Mouse (Mus musculus) CH12.LX (cell line): ENCODE results near the gene Ryr3. TPM values are rescaled to one million over a fixed set of nuclear protein-coding genes. Genes with fewer than 3 reads are reported as not detected.

ENCODE experiments used
- DNase-seq: peaks from one replicate; pipeline ENCODE4 v3.0.0-alpha.2; 2013; ENCODE audit errors: extremely low read depth
- H3K27ac ChIP-seq: 2 replicates; pipeline ENCODE4 v1.5.1; 2012; ENCODE audit warnings: low read depth, mild to moderate bottlenecking, control low read depth, moderate library complexity; ENCODE audit not compliant: insufficient read depth
- H3K27me3 ChIP-seq: replicated peaks from 2 replicates; pipeline ENCODE3; 2012; ENCODE audit warnings: inconsistent platforms
- H3K36me3 ChIP-seq, 2 experiments: replicated peaks in 1 of 2; 2 replicates each; pipeline versions ENCODE3 to v1.6.1; 2012; ENCODE audit warnings: inconsistent platforms in 1 of 2, low read length in 1 of 2, mild to moderate bottlenecking in 1 of 2, mixed read lengths in 1 of 2, moderate library complexity in 1 of 2; ENCODE audit not compliant: control insufficient read depth in 1 of 2, insufficient read depth in 1 of 2
- H3K4me1 ChIP-seq, 2 experiments: 2 replicates each; pipeline ENCODE4 v1.6.1; 2012; ENCODE audit warnings: inconsistent platforms in 1 of 2, moderate library complexity in 1 of 2; ENCODE audit not compliant: insufficient read depth in 2 of 2, control insufficient read depth in 1 of 2
- H3K4me2 ChIP-seq: 2 replicates; pipeline ENCODE4 v1.6.1; 2012; ENCODE audit warnings: low read depth, mild to moderate bottlenecking, control low read depth; ENCODE audit not compliant: poor library complexity, insufficient read depth, severe bottlenecking
- H3K4me3 ChIP-seq, 3 experiments: fragments of 150-350 bp in 1 of 3; sonication (generic) in 1 of 3; replicated peaks in 1 of 3; 2 replicates each; pipeline versions ENCODE3 to v1.5.1; 2011 to 2012; ENCODE audit warnings: low read depth in 2 of 3, low read length in 2 of 3, mild to moderate bottlenecking in 2 of 3, moderate library complexity in 2 of 3, control low read depth in 1 of 3, improper control_type of control experiment in 1 of 3, inconsistent platforms in 1 of 3, mixed read lengths in 1 of 3; ENCODE audit not compliant: poor library complexity in 1 of 3
- H3K79me2 ChIP-seq: replicated peaks from 2 replicates; pipeline ENCODE4 v1.6.1; 2012; ENCODE audit warnings: mild to moderate bottlenecking, moderate library complexity; ENCODE audit not compliant: control insufficient read depth, poor library complexity, insufficient read depth, severe bottlenecking; ENCODE audit errors: extremely low read depth
- H3K9ac ChIP-seq: 2 replicates; pipeline ENCODE4 v1.6.1; 2012; ENCODE audit warnings: low read depth, mild to moderate bottlenecking, control low read depth, moderate library complexity; ENCODE audit not compliant: insufficient read depth
- H3K9me3 ChIP-seq: replicated peaks from 2 replicates; pipeline ENCODE3; 2012; ENCODE audit warnings: low read length, inconsistent platforms, mixed read lengths
- CHD1 ChIP-seq: IDR thresholded peaks from 2 replicates; pipeline ENCODE4 v1.6.1; 2012; ENCODE audit warnings: low read depth, low read length, improper control_type of control experiment, inconsistent platforms
- ETS1 ChIP-seq: conservative IDR thresholded peaks from 2 replicates; pipeline ENCODE4 v1.6.1; 2012; ENCODE audit warnings: low read depth, mild to moderate bottlenecking, inconsistent platforms, low read length, improper control_type of control experiment, moderate library complexity
- GABPA ChIP-seq: IDR thresholded peaks from 2 replicates; pipeline ENCODE4 v1.6.1; 2012; ENCODE audit warnings: low read depth, low read length, improper control_type of control experiment, inconsistent platforms; ENCODE audit not compliant: insufficient replicate concordance
- JUN ChIP-seq: IDR thresholded peaks from 2 replicates; pipeline ENCODE4 v1.6.1; 2011; ENCODE audit warnings: low read depth, mild to moderate bottlenecking, low read length, improper control_type of control experiment, moderate library complexity; ENCODE audit not compliant: insufficient read depth
- JUND ChIP-seq: conservative IDR thresholded peaks from 2 replicates; pipeline ENCODE4 v1.6.1; 2011; ENCODE audit warnings: low read depth, low read length, improper control_type of control experiment
- KAT2A ChIP-seq: IDR thresholded peaks from 2 replicates; pipeline ENCODE4 v1.6.1; 2012; ENCODE audit warnings: low read length, improper control_type of control experiment, inconsistent platforms; ENCODE audit not compliant: insufficient replicate concordance
- MAFK ChIP-seq: IDR thresholded peaks from 2 replicates; pipeline ENCODE4 v1.6.1; 2011; ENCODE audit warnings: low read length, improper control_type of control experiment; ENCODE audit not compliant: insufficient replicate concordance
- MAX ChIP-seq: IDR thresholded peaks from 2 replicates; pipeline ENCODE4 v1.6.1; 2011; ENCODE audit warnings: low read length, improper control_type of control experiment
- MEF2A ChIP-seq: IDR thresholded peaks from 2 replicates; pipeline ENCODE4 v1.6.1; 2014; ENCODE audit warnings: low read depth, mild to moderate bottlenecking, inconsistent platforms, low read length, improper control_type of control experiment, borderline replicate concordance
- MXI1 ChIP-seq: IDR thresholded peaks from 2 replicates; pipeline ENCODE4 v1.6.1; 2011; ENCODE audit warnings: mild to moderate bottlenecking, low read depth, low read length, improper control_type of control experiment
- NELFE ChIP-seq: IDR thresholded peaks from 2 replicates; pipeline ENCODE4 v1.6.1; 2011; ENCODE audit warnings: low read depth, low read length, improper control_type of control experiment
- PAX5 ChIP-seq: IDR thresholded peaks from 2 replicates; pipeline ENCODE4 v1.6.1; 2012; ENCODE audit warnings: low read length, inconsistent platforms, mixed read lengths
- POLR2AphosphoS2 ChIP-seq: IDR thresholded peaks from 2 replicates; pipeline ENCODE4 v1.6.1; 2011; ENCODE audit warnings: low read depth, low read length, improper control_type of control experiment
- RAD21 ChIP-seq: IDR thresholded peaks from 2 replicates; pipeline ENCODE4 v1.6.1; 2011; ENCODE audit warnings: low read depth, mild to moderate bottlenecking, low read length, improper control_type of control experiment, moderate library complexity
- SIN3A ChIP-seq: IDR thresholded peaks from 2 replicates; pipeline ENCODE4 v1.6.1; 2012; ENCODE audit warnings: low read length, improper control_type of control experiment, inconsistent platforms
- SMC3 ChIP-seq: IDR thresholded peaks from 2 replicates; pipeline ENCODE4 v1.6.1; 2011; ENCODE audit warnings: low read depth, low read length, improper control_type of control experiment
- TCF12 ChIP-seq: IDR thresholded peaks from 2 replicates; pipeline ENCODE4 v1.6.1; 2014; ENCODE audit warnings: low read depth, mild to moderate bottlenecking, inconsistent platforms, low read length, improper control_type of control experiment
- UBTF ChIP-seq: IDR thresholded peaks from 2 replicates; pipeline ENCODE4 v1.6.1; 2012; ENCODE audit warnings: low read depth, mild to moderate bottlenecking, inconsistent platforms, low read length, improper control_type of control experiment, moderate library complexity
- USF1 ChIP-seq: IDR thresholded peaks from 2 replicates; pipeline ENCODE4 v1.6.1; 2014; ENCODE audit warnings: low read depth, mild to moderate bottlenecking, inconsistent platforms, low read length, improper control_type of control experiment
- USF2 ChIP-seq: conservative IDR thresholded peaks from 2 replicates; pipeline ENCODE4 v1.6.1; 2011; ENCODE audit warnings: low read depth, low read length, improper control_type of control experiment
- ZC3H11A ChIP-seq: IDR thresholded peaks from 2 replicates; pipeline ENCODE4 v1.6.1; 2012; ENCODE audit warnings: low read depth, mild to moderate bottlenecking, inconsistent platforms, low read length, improper control_type of control experiment
- ZMIZ1 ChIP-seq: IDR thresholded peaks from 2 replicates; pipeline ENCODE4 v1.6.1; 2012; ENCODE audit warnings: low read depth, mild to moderate bottlenecking, inconsistent platforms, low read length, improper control_type of control experiment
- ZNF384 ChIP-seq: IDR thresholded peaks from 2 replicates; pipeline ENCODE4 v1.6.1; 2012; ENCODE audit warnings: low read depth, low read length, improper control_type of control experiment, inconsistent platforms
- dilution Hi-C: fragments of 300-500 bp; cut with MboI; formaldehyde crosslinking; loops from 2 replicates; pipeline ENCODE4 v1.14.3; 2020; ENCODE audit warnings: low sequenced_read_pairs; ENCODE audit not compliant: extremely low pct_unique_long_range_greater_than_20kb, extremely low pct_ligation_motif_present
- in situ Hi-C: fragments of 300-500 bp; cut with MboI; formaldehyde crosslinking; loops from 3 replicates; pipeline ENCODE4 v1.14.3; 2019; ENCODE audit warnings: low sequenced_read_pairs, low pct_ligation_motif_present, low pct_unique_long_range_greater_than_20kb, mixed read lengths
- polyA plus RNA-seq: library from polyadenylated mRNA; unstranded; fragments of >175 nt; gene quantifications from 2 replicates; pipeline ENCODE4 v1.2.1, GENCODE M21; 2012; ENCODE audit warnings: low read depth; ENCODE audit not compliant: insufficient read length
- total RNA-seq, 2 experiments: library from RNA; depleted of rRNA; stranded (reverse); fragments of 300-350 nt in 1 of 2; fragments of >200 nt in 1 of 2; gene quantifications; 2 replicates each; pipeline ENCODE4 v1.2.3; 2012 to 2014

Gene Ryr3
- total and polyA plus RNA-seq, 3 experiments: 0.08 to 0.40 (median 0.16) TPM

GRCm38 (mm10) chr2:112751416-112751815 is 465.5 kb downstream of the Ryr3 start:
- Histone ChIP-seq H3K9ac (no peak overlapping the region), H3K27ac (no peak overlapping the region), H3K27me3 (no peaks in the 10 kb centered on the region), H3K4me2 (no peak overlapping the region), H3K9me3 (no peaks in the 10 kb centered on the region), H3K36me3 (no peaks in the 10 kb centered on the region), H3K79me2 (no peaks in the 10 kb centered on the region), H3K4me3 (no peak overlapping the region), H3K4me1 (no peaks in the 10 kb centered on the region)
- dilution Hi-C loops (no loop called here), in situ Hi-C loops (loop anchor here (25.0 kb wide), 1 partner anchor 239 kb away; no protein-coding TSS in a partner anchor)
- no peak for DNase-seq
- TF ChIP-seq JUN (no peak), MAFK (no peak), USF2 (no peak), RAD21 (no peak), NELFE (no peak), MXI1 (no peak), ZC3H11A (no peak), KAT2A (no peak), USF1 (no peak), PAX5 (no peak), JUND (no peak), ZNF384 (no peak), ETS1 (no peak), SMC3 (no peak), GABPA (no peak), TCF12 (no peak), POLR2AphosphoS2 (no peak)

DNA sequence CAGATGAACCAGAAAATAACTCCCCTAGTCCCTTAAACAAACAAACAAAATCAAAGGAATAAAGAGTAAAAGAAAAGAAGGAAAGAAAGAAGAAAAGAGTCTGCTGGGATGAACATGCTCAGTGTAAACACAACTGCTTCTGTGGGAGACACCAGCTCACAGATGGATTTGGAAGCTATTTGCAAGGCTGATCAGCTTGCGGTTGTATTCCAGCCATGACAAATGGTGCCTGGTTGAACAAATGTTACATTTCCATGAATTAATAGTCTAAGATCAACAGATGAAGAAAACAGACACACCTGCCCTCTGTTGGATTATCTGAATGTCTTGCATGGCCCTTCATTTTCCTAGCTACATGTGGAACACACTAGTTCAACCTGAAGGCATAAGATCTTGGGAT is 468.4 kb downstream of the Ryr3 start:
- Histone ChIP-seq H3K4me1 (no peaks in the 10 kb centered on the region), H3K9me3 (no peaks in the 10 kb centered on the region), H3K27me3 (no peaks in the 10 kb centered on the region), H3K4me2 (no peak overlapping the region), H3K9ac (no peak overlapping the region), H3K36me3 (no peaks in the 10 kb centered on the region), H3K79me2 (no peaks in the 10 kb centered on the region), H3K4me3 (no peak overlapping the region), H3K27ac (no peak overlapping the region)
- TF ChIP-seq CHD1 (no peak), POLR2AphosphoS2 (no peak), MEF2A (no peak), MAX (no peak), UBTF (no peak), MXI1 (no peak), SMC3 (no peak), ETS1 (no peak), USF2 (no peak), ZMIZ1 (no peak), SIN3A (no peak), NELFE (no peak)
- in situ Hi-C loops: no loop called here
- dilution Hi-C loops: no loop called here
- DNase-seq: no peak
